Comparison of ENCODE assay signal across 9 mouse cellular contexts in genomic region chr5:135015497-135015896, GRCm38 (mm10). TPM values are rescaled to one million over a fixed set of nuclear protein-coding genes. Genes with fewer than 3 reads are reported as not detected.
DNase-seq lines count a peak whose midpoint lies in the region; ATAC-seq and TF ChIP-seq lines count a peak whose summit lies in the region.
"Had no signal": no experiment of that assay in that cellular context is flagged by ENCODE, and none has a peak within 500 bp of the region (broad histone marks: within the 10 kb centered on the region; RNA-seq: fewer than 3 reads in every experiment).

No protein-coding gene starts in this region.

- WGBS in liver, embryonic 14.5 days (ENCODE audit: insufficient replicate concordance), result 10% methylated on average over 7 of the region's 7 CpGs

- no peaks in the 10 kb centered on the region for H3K4me1 ChIP-seq in cortical plate, adult 2 months (ENCODE audit: control insufficient read depth, insufficient read depth, low read length)
- H3K4me1 ChIP-seq in liver, embryonic 14.5 days (replicated peaks; ENCODE audit: control insufficient read depth in 2 of 2, insufficient read depth in 2 of 2, low read length in 1 of 2), result peaks cover under 1 to 13% of the 10 kb centered on the region in 2 experiments; a peak in 3 of 4 replicates

- ATAC-seq in activated CD4-positive, CD25-positive, alpha-beta regulatory T cell, adult 4 months, result peak; percentile 75
- ATAC-seq in liver, embryonic 14.5 days (ENCODE audit: insufficient read depth), result peak; percentile 16; the same call in 1 of the 2 replicates

- no peak overlapping the region for H3K4me3 ChIP-seq in cortical plate, adult 2 months (ENCODE audit: insufficient read depth, low read length)
- no peak overlapping the region for H3K4me3 ChIP-seq in liver, embryonic 14.5 days (ENCODE audit: insufficient read depth in 1 of 2, low read depth in 2 of 2, low read length in 2 of 2)
- H3K4me3 ChIP-seq: embryonic facial prominence, embryonic 15.5 days had no signal

- peak; percentile 84 for DNase-seq in A20 (ENCODE audit: low read depth, low spot score)
- peak; percentile 65 for DNase-seq in gastrocnemius, postnatal 25 days
- peak; percentile 93 for DNase-seq in kidney, postnatal 10 days
- peak in 2 of 3 experiments; percentile 57 to 65 for DNase-seq in liver, embryonic 14.5 days (ENCODE audit: low read depth in 3 of 3, low spot score in 3 of 3)
- DNase-seq in retina, adult 2 months (ENCODE audit: low read depth, low spot score), result peak; percentile 66
- DNase-seq in thymus, postnatal 14 days, result peak; percentile 89

- no peak overlapping the region for H3K27ac ChIP-seq in cortical plate, adult 2 months (ENCODE audit: insufficient read depth, low read length)
- H3K27ac ChIP-seq in liver, embryonic 14.5 days, result no peak overlapping the region
- H3K27ac ChIP-seq: embryonic facial prominence, embryonic 15.5 days had no signal

- H3K36me3 ChIP-seq in liver, embryonic 14.5 days (replicated peaks; ENCODE audit: control insufficient read depth, insufficient read depth, low read depth), result no peaks in the 10 kb centered on the region
- H3K36me3 ChIP-seq: embryonic facial prominence, embryonic 15.5 days had no signal

- no peaks in the 10 kb centered on the region for H3K27me3 ChIP-seq in liver, embryonic 14.5 days (ENCODE audit: control insufficient read depth, insufficient read depth, low read length)
- H3K27me3 ChIP-seq: embryonic facial prominence, embryonic 15.5 days had no signal

- H3K9ac ChIP-seq in liver, embryonic 14.5 days (replicated peaks), result no peak overlapping the region
- H3K9ac ChIP-seq: embryonic facial prominence, embryonic 15.5 days had no signal

- no peaks in the 10 kb centered on the region for H3K9me3 ChIP-seq in liver, embryonic 14.5 days (ENCODE audit: control insufficient read depth, low read length)
- H3K9me3 ChIP-seq: embryonic facial prominence, embryonic 15.5 days had no signal

- peak; percentile 98 for TF ChIP-seq CTCF in cortical plate, adult 2 months (IDR thresholded peaks at IDR 0.05; ENCODE audit: extremely low read depth, insufficient read depth, low read length)
- peak; percentile 99 for TF ChIP-seq CTCF in liver, embryonic 14.5 days (IDR thresholded peaks at IDR 0.05; ENCODE audit: low read depth)

- TF ChIP-seq POLR2A in cortical plate, adult 2 months (IDR thresholded peaks at IDR 0.05; ENCODE audit: extremely low read depth, insufficient read depth, low read length), result no peak

- no peak for TF ChIP-seq EP300 in liver, embryonic 14.5 days (IDR thresholded peaks at IDR 0.05; ENCODE audit: low read depth)

- H3K4me2 ChIP-seq in liver, embryonic 14.5 days (ENCODE audit: low read depth), result no peak overlapping the region
- H3K4me2 ChIP-seq: embryonic facial prominence, embryonic 15.5 days had no signal

RNA-seq across cellular contexts. Expression of gene Abhd11, which starts 6.5 kb away (rescaled TPM):
- polyA plus RNA-seq in activated CD4-positive, CD25-positive, alpha-beta regulatory T cell, adult 4 months (2017; shearing (Covaris generic)), result 10 to 100 TPM; 53.9 to 66.7 TPM
- 78.3 and 80.1 TPM in 2 replicates for polyA plus RNA-seq in cortical plate, adult 2 months (2012; rRNA removed)
- 10 to 100 TPM; 57.1 to 58.5 TPM for total RNA-seq in gastrocnemius, postnatal 25 days (2021)
- polyA plus RNA-seq in liver, embryonic 14.5 days (2012; rRNA removed), result 27.0 and 27.9 TPM in 2 replicates
- 23.1 and 25.1 TPM in 2 replicates for polyA plus RNA-seq in liver, embryonic 14.5 days (2014; fragmentation: Nextera tagmentation; extraction: Ambion mirVana)

RNA-seq across cellular contexts. Expression of gene Stx1a, which starts 7.8 kb away (rescaled TPM):
- polyA plus RNA-seq in activated CD4-positive, CD25-positive, alpha-beta regulatory T cell, adult 4 months (2017; shearing (Covaris generic)), result 10 to 100 TPM; 15.1 to 15.2 TPM
- 545 and 568 TPM in 2 replicates for polyA plus RNA-seq in cortical plate, adult 2 months (2012; rRNA removed)
- total RNA-seq in gastrocnemius, postnatal 25 days (2021), result 1 to 10 TPM in 1 of 2 experiments, under 1 TPM in 1; 0.69 to 1.5 TPM
- polyA plus RNA-seq in liver, embryonic 14.5 days (2012; rRNA removed), result 2.0 and 2.3 TPM in 2 replicates
- polyA plus RNA-seq in liver, embryonic 14.5 days (2014; fragmentation: Nextera tagmentation; extraction: Ambion mirVana), result 0.72 and 0.73 TPM in 2 replicates

RNA-seq across cellular contexts. Expression of gene Cldn3, which starts 29.5 kb away (rescaled TPM):
- polyA plus RNA-seq in activated CD4-positive, CD25-positive, alpha-beta regulatory T cell, adult 4 months (2017; shearing (Covaris generic)), result not detected
- 0.21 and 0.23 TPM in 2 replicates for polyA plus RNA-seq in cortical plate, adult 2 months (2012; rRNA removed)
- under 1 TPM in 1 of 2 experiments, not detected in 1; 0.21 TPM for total RNA-seq in gastrocnemius, postnatal 25 days (2021)
- 0.47 and 0.73 TPM in 2 replicates for polyA plus RNA-seq in liver, embryonic 14.5 days (2012; rRNA removed)
- polyA plus RNA-seq in liver, embryonic 14.5 days (2014; fragmentation: Nextera tagmentation; extraction: Ambion mirVana), result 0.43 and 0.47 TPM in 2 replicates

RNA-seq across cellular contexts. Expression of gene Dnajc30, which starts 48.5 kb away (rescaled TPM):
- 10 to 100 TPM; 27.4 to 30.4 TPM for polyA plus RNA-seq in activated CD4-positive, CD25-positive, alpha-beta regulatory T cell, adult 4 months (2017; shearing (Covaris generic))
- polyA plus RNA-seq in cortical plate, adult 2 months (2012; rRNA removed), result 58.3 and 58.4 TPM in 2 replicates
- 10 to 100 TPM; 22.0 to 25.2 TPM for total RNA-seq in gastrocnemius, postnatal 25 days (2021)
- polyA plus RNA-seq in liver, embryonic 14.5 days (2012; rRNA removed), result 9.5 and 12.1 TPM in 2 replicates
- 13.3 and 14.2 TPM in 2 replicates for polyA plus RNA-seq in liver, embryonic 14.5 days (2014; fragmentation: Nextera tagmentation; extraction: Ambion mirVana)

RNA-seq across cellular contexts. Expression of gene Bud23, which starts 49.3 kb away (rescaled TPM):
- 10 to 100 TPM; 60.3 to 84.8 TPM for polyA plus RNA-seq in activated CD4-positive, CD25-positive, alpha-beta regulatory T cell, adult 4 months (2017; shearing (Covaris generic))
- 66.6 and 82.3 TPM in 2 replicates for polyA plus RNA-seq in cortical plate, adult 2 months (2012; rRNA removed)
- 10 to 100 TPM; 21.7 to 27.4 TPM for total RNA-seq in gastrocnemius, postnatal 25 days (2021)
- 36.7 and 43.3 TPM in 2 replicates for polyA plus RNA-seq in liver, embryonic 14.5 days (2012; rRNA removed)
- polyA plus RNA-seq in liver, embryonic 14.5 days (2014; fragmentation: Nextera tagmentation; extraction: Ambion mirVana), result 46.0 and 50.1 TPM in 2 replicates

Comparison
In these comparisons a context has a peak if more than half of its experiments do, and no peak if none do; other contexts are left out.
1. RNA of gene Stx1a, which starts 7.8 kb away (polyA plus RNA-seq): 545 to 568 TPM in cortical plate, adult 2 months; 15.1 to 15.2 TPM in activated CD4-positive, CD25-positive, alpha-beta regulatory T cell, adult 4 months and 0.72 to 2.3 TPM in liver, embryonic 14.5 days; every median in the first group is over 10 times any median in the second.
2. Peak in every context shown above with its lines, with median percentiles within 50 percentile points of each other: DNase-seq.